Mouse (Mus musculus) A20 (cell line): ENCODE data around the gene Sirt5.
A peak's percentile ranks its signal among the peaks of the same experiment; 100 is the strongest.

Experiments
- DNase-seq: peaks from one replicate; pipeline ENCODE4 v3.0.0-alpha.2; 2011; ENCODE audit warnings: low read depth, low spot score

Sirt5 gene

DNA sequence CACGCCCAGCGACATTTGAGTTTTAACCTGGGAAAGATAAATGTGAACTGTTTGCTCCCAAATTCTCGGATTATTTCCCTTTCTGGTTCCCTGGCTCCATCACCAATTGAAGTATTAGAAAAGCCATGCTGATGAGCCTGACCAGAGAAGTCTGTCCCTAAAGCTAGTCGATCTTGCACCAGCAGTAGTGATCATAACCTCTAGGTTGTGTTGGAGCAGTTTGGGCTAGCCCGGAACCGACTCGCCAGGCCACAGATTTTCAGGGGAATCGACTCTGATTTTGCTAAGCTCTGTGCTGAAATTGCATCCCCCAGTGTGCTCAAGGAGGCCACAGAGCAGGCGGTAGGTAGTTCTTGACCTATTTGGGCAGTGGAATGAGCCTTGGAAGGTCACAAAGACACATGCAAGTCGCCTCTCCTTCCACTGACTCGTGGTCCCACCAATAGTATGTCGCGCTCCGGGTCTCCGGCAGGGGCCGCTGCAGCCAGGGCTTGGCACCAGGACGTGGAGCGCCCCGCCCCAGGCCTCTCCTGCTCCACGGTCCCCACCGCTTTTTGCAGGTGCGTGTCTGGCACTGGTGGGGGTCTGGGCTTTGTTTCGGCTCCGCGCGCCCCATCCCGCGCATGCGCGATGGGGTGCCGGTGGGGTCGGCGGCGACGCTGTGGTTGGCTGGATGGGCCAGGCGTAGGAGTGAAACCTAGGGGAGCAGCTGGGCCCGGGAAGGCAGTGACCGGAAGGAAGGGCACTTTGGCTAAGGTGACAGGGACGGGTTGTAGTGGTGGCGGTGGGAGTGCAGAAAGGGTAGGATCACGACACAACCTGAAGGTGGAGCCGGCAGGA is at the start of gene Sirt5:
Gene Sirt5 (plus strand): TSS at position 512 of the 840 bp plus-strand sequence.
- peak; percentile 94 for DNase-seq

DNA sequence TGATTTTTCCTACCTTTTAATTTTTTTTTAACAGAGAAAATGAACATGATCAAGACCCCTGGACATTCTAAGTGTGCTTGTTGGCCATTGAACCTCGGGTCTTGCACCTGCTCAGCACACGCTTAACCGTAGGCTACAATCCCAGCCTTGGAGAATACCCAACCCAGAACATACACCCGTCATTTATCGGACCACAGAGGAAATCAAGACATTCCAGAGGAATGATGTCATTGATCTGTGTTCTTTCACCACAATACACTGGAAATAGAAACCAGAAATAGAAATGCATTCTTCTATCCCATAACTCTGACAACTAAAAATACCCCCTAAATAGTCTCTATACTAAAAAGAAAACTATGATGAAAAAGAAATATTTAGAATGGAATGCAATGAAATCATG is 47.9 kb upstream of the Sirt5 start:
- DNase-seq, result no peak

DNA sequence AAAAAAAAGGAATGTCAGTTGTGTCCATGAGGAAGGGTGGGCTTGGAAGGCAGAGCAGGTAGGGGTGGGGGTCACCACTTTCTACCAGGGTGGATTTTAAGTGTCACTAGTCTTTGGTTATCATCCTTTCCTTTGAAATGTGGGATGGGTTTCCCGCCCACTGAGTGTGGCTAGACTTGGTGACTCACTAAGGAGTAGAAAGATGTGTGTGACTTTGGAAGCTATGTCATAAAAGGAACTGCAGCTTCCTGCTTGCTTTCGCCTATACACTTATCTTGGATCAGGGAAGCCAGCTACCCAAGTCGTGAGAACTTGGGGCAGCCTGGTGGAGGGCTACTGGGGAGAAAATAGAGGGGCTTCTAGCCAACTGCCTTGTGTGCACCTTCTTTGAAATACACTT is 45.9 kb upstream of the Sirt5 start:
- DNase-seq, result no peak

DNA sequence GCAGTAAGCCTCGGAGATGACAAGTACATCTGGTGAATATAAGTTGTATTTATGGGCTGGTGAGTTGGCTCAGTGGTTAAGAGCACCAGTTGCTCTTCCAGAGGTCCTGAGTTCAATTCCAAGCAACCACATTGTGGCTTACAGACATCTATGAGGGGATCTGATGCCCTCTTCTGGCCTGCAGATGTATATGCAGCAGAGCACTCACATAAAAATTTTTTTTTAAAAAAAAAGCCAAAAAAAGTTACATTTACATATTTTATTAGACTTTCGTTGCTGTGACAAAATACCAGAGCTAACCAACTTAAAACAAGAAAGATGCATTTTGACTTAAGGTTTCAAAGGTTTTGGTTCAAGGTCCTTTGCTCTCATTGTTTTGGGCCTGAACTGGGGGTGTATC is 43.8 kb upstream of the Sirt5 start:
- peak; percentile 37 for DNase-seq

DNA sequence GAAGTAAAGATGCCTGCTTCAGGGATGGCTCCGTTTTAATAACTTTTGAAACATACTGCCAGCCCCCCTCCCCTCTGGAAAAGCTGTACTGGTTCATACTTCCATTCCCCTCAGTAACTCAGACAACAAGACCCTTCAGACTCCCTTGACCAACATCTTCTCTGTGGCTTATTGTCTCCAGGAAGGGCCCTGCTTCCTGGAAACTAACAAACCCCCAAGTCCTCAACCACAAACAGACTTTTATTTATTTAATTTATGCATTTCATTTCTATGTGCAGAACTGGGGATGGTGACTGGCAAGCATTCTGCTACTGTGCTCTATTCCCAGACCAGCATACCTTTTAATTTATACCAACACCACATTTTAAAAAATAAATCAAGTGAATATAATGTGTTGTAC is 39.9 kb upstream of the Sirt5 start:
- DNase-seq, result no peak

DNA sequence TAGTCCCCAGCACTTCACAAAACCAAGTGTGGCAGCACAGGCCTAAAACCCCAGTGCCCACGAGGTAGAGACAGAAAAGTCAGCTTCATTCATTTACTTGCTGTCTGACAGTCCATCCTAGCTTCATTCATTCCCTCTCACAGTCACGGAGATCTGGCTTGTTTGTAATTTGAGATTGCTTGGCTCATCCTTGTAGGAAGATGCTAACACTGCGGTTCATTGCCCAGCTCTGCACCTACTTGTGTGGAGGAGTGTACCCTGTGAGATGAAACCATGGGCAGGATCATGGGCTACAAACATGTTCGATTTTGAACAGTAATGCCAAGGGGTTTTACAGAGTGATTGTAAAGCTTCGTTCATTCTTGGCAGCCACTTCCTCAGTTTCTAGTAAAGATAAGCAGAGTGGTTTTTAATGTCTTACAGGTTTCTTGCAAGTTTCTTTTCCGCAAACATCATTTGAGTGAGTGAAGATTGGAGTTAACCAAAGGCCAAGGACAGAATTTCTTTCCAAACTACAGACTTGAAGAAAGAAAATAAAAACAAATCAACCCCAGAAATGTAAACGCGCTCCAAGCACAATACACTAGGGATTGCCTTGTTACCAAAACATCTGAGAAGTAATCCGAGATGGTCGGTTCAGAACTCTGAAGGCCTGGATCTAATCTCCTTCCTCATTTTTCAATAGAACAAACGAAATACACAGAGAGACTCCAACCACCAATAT is 33.4 kb upstream of the Sirt5 start:
- no peak for DNase-seq

DNA sequence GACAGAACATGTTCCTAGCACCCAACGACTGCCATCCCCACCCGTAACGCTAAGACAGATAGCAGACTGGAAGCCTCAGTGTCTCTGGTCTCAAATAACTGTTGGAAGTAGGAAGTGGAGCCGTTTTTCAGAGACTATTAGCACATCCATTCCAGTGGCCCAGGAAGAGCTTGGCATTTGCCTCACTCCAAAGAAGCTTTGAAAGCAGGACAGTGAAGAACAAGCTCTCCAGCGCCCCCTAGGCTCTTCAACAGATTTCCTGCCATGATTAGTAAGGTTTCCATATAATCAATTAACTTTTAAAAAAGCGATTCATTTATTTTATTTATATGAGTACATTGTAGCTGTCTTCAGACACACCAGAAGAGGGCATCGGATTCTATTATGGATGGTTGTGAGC is 32.7 kb upstream of the Sirt5 start:
- peak; percentile 30 for DNase-seq

DNA sequence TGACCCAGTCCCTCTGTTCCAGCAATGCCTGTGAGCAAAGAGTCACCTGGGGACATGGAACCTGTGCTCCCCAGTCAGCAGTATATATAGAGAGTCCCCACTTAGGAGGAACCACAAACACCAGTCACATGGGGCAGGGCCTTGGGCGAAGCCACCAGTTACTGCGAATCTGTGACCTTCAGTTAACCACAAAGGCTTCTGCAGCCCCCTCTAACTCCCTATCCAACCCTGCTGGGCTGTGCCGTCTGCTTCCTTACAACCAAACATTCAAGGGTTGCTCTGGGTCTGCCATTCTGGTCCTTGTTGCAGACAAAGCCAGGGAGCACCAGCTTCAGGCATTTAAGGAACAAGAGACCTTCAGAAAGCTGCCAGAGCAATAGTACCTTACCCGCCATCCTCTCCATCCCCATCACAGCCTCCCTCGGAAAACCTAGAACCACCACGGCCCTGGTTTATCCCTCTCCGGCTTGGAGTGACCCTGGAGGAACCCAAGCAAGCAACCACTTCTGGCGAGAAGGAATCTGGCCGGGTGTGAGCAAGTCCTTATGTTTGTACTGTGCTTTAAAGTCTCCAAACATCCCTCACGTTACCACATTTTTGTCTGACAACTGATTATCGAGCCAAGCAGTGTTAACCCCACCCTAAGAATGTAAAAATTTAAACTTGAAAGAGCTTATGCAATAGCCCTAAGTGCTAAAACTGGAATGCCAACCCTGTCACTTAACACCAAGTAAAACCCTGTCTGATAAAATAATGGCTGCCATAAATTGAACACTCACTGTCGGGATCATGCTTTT is 28.7 kb upstream of the Sirt5 start:
- DNase-seq, result no peak

DNA sequence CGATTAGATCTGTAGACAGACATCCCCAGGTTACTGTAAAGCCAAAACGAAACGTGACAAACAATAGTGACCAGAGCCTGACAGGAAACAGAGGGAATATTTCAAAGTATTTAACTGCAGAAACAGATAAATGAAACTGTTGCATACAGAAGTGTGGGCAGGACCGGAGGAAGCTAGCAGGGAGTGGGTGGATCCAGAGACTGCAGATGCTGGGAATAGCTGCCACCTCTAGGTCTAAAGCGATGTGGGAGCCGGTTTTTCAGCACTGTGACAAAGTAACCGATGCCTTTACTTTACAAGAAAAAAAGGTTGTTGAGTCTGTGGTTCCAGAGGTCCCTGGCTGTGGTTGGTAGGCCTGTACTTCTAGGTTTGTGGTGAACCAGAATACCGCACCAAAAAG is 27.3 kb upstream of the Sirt5 start:
- no peak for DNase-seq

DNA sequence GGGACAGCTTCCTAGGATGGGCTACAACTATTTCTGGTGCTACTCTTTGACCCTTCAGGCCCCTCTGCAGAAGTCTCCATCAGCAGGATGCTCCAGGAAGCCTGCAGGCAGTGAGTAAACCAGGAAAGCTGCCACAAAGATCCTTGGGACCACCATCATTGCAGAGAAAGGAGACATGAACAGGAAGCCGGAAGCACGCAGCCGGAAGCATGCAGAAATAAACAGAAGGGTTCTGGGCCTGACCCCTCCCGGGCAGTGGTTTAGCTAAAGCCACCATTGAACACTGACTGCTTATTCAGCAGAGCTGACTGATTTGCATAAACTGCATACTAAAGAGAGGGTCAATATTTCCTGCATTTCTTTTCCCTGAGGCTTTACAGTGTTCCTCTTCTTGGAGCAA is 26.7 kb upstream of the Sirt5 start:
- DNase-seq, result no peak

DNA sequence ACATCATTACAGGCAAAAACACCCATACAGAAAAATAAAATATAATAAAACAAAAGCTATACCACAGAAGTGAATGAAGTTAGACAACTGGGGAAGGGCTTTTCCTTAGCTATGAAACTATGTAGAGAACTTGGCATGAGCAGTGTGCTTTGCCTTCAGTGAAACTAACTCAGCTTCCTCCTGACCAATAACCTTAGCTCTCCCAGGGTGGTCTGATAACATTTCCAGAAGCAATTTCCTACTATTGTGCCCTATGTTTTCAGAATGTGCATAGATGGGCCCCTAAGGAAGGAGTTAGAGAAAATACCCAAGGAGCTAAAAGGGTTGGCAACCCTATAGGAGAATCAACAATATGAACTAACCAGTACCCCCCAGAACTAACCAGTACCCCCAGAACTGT is 18.5 kb upstream of the Sirt5 start:
- DNase-seq, result no peak

DNA sequence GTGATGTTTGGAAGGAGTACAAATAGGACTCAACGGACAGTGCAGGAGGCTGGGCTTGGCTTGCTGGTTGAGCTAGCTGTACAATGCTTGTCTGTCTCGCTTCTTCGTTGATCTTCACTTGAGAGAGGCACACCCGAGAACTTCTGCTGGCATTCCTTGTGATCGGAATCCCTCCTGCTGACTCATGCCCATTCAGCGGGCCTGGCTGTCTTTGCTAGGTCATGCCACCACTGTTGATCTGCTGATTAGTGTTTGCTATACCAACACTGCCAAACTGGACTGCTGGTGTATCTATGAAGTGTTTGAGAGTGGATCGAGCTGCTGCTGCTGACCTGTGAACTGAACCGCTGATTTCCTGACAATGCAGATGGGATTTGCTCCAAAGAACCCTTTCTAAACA is 15.9 kb upstream of the Sirt5 start:
- no peak for DNase-seq

DNA sequence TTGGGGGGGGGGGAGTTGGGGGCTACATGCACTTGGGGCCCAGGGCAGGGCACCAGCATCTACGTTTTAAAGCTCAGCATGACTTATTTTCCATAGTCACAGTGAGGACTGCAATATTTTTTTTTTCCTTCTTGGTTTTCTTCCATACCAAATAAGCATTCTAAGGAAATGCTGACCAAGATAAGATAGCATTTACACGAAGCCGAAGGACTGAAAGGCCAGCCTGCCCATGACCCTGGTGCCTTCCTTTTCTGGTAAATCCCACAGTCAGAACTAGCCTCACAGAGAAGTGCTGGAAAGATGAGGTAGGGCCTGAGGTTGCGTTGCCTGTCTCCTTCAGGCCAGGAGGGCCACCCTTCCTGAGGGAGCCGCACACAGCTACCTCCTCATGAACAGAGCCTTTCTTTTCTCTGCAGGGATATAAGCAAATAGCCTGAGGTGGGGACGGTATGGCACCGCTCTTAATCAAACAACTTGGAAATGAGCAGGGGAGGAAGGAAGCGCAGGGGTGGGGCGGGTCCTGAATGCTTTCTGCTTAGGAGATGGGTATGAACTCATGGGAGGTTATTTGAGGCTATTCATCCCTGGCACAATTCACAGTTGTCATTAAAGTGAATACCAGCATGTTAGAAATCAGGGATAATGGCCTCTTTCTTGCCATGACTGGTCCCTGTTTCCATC is 14.7 kb upstream of the Sirt5 start:
- DNase-seq, result no peak

DNA sequence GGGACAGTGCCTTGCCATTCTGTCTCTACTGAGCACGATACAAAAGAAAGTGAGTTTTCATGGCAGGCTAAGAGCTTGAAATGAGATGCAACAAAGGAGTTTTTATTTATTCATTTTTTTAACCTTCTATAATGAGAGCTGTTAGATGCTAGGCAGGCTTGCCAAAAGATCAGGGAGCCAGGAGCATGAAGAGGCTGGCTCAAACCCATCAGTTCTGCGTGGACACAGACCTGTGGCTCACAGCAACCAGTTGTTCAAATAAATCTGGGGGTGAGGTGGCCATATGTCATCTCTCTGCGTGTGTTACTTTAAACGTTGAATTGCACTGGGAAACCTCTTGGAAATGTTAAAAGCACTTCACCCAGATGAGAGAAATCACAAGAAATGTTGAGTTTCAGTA is 11.9 kb upstream of the Sirt5 start:
- DNase-seq, result no peak

DNA sequence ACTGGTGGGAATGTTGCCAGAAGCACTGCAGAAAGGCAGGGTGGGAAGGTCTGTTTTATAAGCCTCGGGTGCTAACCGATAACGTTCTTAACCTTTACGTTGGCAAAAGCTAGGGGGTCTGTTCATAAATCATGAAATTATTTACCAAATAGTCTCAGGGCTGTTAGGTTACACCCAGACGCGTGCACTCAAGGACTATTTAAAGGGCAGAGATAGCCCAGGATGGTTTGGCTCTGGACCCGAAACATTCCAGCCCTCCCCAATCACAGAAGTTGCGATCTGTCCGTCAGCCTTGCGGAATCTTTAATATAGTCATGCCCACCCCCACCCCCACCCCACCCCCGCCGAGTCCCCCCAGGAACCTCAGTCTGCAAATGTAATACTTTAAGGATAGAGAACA is 10.9 kb upstream of the Sirt5 start:
- DNase-seq, result no peak

DNA sequence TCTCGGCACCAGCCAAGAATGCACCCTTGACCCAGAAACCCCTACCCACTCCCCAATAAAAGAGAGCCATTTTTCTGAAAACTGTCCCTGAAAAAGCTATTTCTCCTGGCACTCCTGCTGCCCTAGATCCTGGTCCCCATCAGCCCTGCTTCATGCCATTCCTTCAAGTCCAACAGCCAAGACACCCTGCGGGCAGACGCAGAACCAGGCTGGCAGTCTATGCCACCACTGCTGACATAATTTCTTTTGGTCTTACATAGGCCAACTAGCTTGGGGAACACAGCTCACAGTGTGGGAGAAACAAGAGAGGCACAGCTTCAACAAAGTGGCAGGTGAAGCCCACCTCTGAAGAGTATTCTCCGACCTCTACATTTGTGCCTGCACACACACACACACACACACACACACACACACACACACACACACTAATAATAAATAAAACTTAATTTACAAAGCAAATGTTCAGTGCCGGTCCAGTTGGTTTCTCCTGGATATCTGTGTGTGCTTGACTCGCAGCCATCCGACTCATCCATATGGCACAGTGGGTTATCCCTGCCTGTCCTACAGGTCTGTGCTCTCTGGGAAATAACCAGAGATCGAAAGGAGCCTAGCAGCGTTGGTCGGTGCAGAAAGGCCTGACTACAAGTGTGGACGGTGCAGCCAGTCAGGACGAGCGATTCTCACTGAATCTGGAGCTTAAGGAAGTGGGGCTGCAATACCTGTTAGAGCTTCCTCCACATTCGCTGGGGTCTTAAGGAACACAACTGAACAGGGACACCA is 8.8 kb upstream of the Sirt5 start:
- no peak for DNase-seq

DNA sequence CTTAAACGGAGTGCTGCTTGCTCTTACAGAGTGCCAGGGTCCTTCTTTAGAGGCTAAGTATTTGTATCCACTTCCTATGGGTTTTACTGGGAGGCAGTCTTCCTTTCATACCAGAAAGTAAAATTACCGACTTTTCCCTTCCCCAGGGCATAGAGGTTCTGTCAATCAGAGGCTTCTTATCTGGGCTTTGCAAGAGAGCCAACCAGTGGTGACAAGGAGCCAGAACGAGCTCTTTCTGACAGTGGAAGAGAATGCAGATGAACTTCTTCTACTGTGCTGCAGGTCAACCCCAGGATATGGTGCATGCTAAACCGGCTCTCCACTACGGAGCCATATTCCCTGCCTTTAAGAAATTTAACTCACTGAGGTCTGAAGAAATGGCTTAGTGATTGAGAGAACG is 4.8 kb upstream of the Sirt5 start:
- DNase-seq, result no peak

DNA sequence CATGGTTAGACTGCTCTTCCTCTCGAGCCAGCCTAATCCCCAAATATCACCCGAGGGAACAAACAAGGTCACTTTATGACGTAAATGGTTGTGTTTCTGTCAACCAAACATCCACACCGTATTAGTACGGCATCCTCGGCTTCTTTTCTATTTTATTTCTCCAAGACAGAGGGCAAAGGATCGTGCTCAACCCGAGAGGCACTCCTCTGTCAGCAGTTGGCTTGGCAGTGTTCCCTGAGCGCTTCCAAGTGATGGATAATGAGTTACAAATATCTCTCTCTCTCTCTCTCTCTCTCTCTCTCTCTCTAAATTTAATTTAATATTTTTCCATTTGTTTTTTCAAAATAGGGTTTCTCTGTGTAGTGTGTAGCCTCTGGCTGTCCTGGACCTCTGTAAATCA is 2.9 kb upstream of the Sirt5 start:
- no peak for DNase-seq

DNA sequence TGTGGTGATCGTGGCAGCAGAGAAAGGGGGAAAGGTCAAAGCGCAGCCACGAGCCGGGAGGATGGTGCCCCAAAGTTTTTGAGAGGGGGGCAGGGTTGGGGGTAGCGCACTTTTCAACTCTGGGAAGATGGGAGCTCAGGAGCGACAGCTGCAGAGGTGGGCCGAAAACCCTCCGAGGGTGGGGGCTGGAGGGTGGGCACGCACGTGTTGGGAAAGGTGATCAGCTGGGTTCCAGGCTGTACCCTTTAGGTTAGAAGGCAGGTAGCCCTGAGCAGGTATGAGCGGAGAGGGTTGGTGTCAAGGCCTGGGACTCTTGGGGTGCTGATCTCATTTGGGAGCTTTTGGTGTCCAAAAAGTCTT is 509 bp downstream of the Sirt5 start:
- DNase-seq, result no peak

DNA sequence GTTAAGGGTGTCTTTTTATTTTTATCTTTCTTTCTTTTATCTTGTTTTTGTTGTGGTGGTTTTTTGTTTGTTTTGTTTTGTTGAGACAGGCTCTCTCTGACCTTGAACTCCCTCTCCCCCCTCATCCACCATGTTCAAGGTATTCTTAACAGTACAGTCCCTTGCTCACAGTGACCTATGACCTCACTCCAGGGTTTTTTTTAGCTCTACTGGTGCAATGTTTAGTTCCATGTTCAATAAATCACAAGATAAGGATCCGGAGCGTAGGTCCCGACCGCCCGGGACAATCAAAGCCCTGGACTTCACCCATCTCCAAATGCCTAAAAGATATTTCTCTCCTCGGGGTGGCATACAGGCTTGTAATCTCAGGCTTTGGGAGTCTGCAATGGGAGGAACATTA is 4.8 kb downstream of the Sirt5 start:
- no peak for DNase-seq

DNA sequence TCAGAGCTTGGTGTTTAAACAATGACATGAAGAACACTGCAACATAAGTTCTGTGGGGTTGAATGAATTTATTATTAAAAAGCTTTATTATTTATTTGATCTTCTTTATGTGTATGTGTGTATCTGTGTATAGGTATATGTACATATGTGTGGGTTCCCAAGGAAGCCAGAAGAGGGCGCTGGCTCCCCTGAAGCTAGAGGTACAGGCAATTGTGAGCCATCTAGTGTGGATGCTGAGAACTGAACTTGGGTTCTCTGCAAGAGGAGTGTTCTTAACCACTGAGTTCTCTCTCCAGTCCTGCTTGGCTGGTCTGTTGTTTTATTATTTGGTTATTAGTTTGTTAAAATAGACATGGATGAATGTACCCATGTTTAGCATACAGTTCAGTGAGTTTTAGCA is 7.6 kb downstream of the Sirt5 start:
- peak; percentile 20 for DNase-seq
